Mouse (Mus musculus) intestine, embryonic 16.5 days (tissue): ENCODE measurements around the gene Ttll12. TPM values are rescaled to one million over a fixed set of nuclear protein-coding genes. Genes with fewer than 3 reads are reported as not detected.

Experiments
- ATAC-seq: fragments of 200-750 bp; cut with Nextera tagmentation; 2 replicates; pipeline ENCODE4 v1.8.0; 2017; ENCODE audit warnings: moderate TSS enrichment, moderate library complexity
- H3K27ac ChIP-seq: fragments of 300-500 bp; sonication (generic); 2 replicates; pipeline ENCODE4 v1.5.1; 2014; ENCODE audit warnings: mild to moderate bottlenecking, low read length
- H3K27me3 ChIP-seq: fragments of 300-500 bp; sonication (generic); replicated peaks from 2 replicates; pipeline ENCODE4 v1.6.1; 2014; ENCODE audit warnings: low read length, control low read depth, mixed read lengths; ENCODE audit not compliant: control insufficient read depth, insufficient read depth
- H3K36me3 ChIP-seq: fragments of 300-500 bp; sonication (generic); 2 replicates; pipeline ENCODE4 v1.6.1; 2014; ENCODE audit warnings: low read length, control low read depth; ENCODE audit not compliant: control insufficient read depth, insufficient read depth
- H3K4me1 ChIP-seq: fragments of 300-500 bp; sonication (generic); 2 replicates; pipeline ENCODE4 v1.6.1; 2014; ENCODE audit warnings: low read length, control low read depth, mixed read lengths; ENCODE audit not compliant: control insufficient read depth, insufficient read depth
- H3K4me2 ChIP-seq: fragments of 300-500 bp; sonication (generic); 2 replicates; pipeline ENCODE4 v1.6.1; 2014; ENCODE audit warnings: low read depth, low read length, control low read depth
- H3K4me3 ChIP-seq: fragments of 300-500 bp; sonication (generic); 2 replicates; pipeline ENCODE4 v1.5.1; 2014; ENCODE audit warnings: mild to moderate bottlenecking, low read length
- H3K9ac ChIP-seq: fragments of 300-500 bp; sonication (generic); 2 replicates; pipeline ENCODE4 v1.6.1; 2014; ENCODE audit warnings: low read depth, low read length
- H3K9me3 ChIP-seq: fragments of 300-500 bp; sonication (generic); 2 replicates; pipeline ENCODE4 v1.6.1; 2016; ENCODE audit warnings: low read length, control low read depth; ENCODE audit not compliant: control insufficient read depth
- WGBS: fragments of 180-500 bp; shearing (Covaris S2); extraction: QIAGEN DNeasy Blood & Tissue Kit; methylation state at CpG from one replicate; pipeline ENCODE4 v1.1.7; 2014; 5-methylcytosine and 5-hydroxymethylcytosine counted together
- polyA plus RNA-seq: library from polyadenylated mRNA; unstranded; fragments of >200 nt; fragmentation: Nextera tagmentation; extraction: Ambion mirVana; gene quantifications from 2 replicates; pipeline ENCODE4 v1.2.1, GENCODE M21; 2015

Ttll12 gene
- polyA plus RNA-seq, 1 experiment from 2014 or later = 30.2 TPM

- 71% methylated on average over 8 of the region's 8 CpGs for WGBS
- Histone ChIP-seq H3K4me2 (no peak overlapping the region), H3K36me3 (peaks cover 32% of the 10 kb centered on the region), H3K9ac (no peak overlapping the region), H3K4me3 (no peak overlapping the region), H3K27me3 (no peaks in the 10 kb centered on the region), H3K4me1 (0 out of 2 replicates have a peak, but pooled peaks cover 2% of the 10 kb centered on the region), H3K27ac (no peak overlapping the region), H3K9me3 (peaks cover 8% of the 10 kb centered on the region; the same call in 1 of the 2 replicates)
- ATAC-seq = peak; percentile 48; the same call in 1 of the 2 replicates
Observed at GRCm38 (mm10) chr15:83583419-83584156, 11.4 kb downstream of the Ttll12 start.

- Histone ChIP-seq H3K9me3 (peaks cover 8% of the 10 kb centered on the region; the same call in 1 of the 2 replicates), H3K27ac (no peak overlapping the region), H3K4me2 (no peak overlapping the region), H3K9ac (no peak overlapping the region), H3K27me3 (no peaks in the 10 kb centered on the region), H3K36me3 (peaks cover 34% of the 10 kb centered on the region), H3K4me1 (0 out of 2 replicates have a peak, but pooled peaks cover 2% of the 10 kb centered on the region), H3K4me3 (no peak overlapping the region)
- no peak for ATAC-seq
- WGBS = 85% methylated on average over 4 of the region's 4 CpGs
Observed at GRCm38 (mm10) chr15:83582931-83583330, 12.0 kb downstream of the Ttll12 start.

- H3K9ac ChIP-seq = no peak overlapping the region
- 91% methylated on average over 9 of the region's 9 CpGs for WGBS
- no peak overlapping the region for H3K4me2 ChIP-seq
- H3K27ac ChIP-seq = no peak overlapping the region
- no peak for ATAC-seq
- H3K9me3 ChIP-seq = no peaks in the 10 kb centered on the region
- H3K4me1 ChIP-seq = no peaks in the 10 kb centered on the region
- no peaks in the 10 kb centered on the region for H3K27me3 ChIP-seq
- H3K36me3 ChIP-seq = peaks cover 24% of the 10 kb centered on the region
- no peak overlapping the region for H3K4me3 ChIP-seq
Observed at GRCm38 (mm10) chr15:83576651-83577050, 18.3 kb downstream of the Ttll12 start.

DNA sequence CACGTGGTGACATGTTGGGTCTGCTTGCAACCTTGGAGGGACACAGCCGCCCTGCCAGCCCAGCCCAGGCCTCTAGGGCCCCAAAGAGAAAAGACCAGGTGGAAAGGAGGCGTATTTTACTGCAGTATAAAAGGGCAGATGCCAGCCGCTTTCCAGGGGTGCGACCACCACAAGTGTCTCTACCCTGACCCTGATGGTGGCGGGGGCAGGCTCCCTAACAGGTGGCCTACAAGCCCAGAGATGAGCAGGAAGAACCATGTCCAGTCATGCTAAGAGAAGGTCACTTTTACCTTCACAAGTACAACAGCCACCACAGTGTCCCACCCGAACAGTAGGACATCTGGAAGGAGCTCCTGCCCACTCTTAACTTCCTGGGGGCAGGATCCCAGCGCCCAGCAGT is 19.4 kb downstream of the Ttll12 start:
- Histone ChIP-seq H3K36me3 (peaks cover 16% of the 10 kb centered on the region), H3K4me1 (no peaks in the 10 kb centered on the region)
- no peak for ATAC-seq

GRCm38 (mm10) chr15:83574731-83575351 is 20.1 kb downstream of the Ttll12 start:
- H3K4me1 ChIP-seq = no peaks in the 10 kb centered on the region
- 75% methylated on average over 6 of the region's 6 CpGs for WGBS
- H3K9ac ChIP-seq = no peak overlapping the region
- no peaks in the 10 kb centered on the region for H3K27me3 ChIP-seq
- no peak overlapping the region for H3K4me3 ChIP-seq
- no peaks in the 10 kb centered on the region for H3K9me3 ChIP-seq
- no peak overlapping the region for H3K4me2 ChIP-seq
- peaks cover 13% of the 10 kb centered on the region for H3K36me3 ChIP-seq
- H3K27ac ChIP-seq = no peak overlapping the region
- ATAC-seq = no peak

More for the DNA sequence above, 19.4 kb downstream of the Ttll12 start:
- Histone ChIP-seq H3K4me3 (no peak overlapping the region), H3K27me3 (no peaks in the 10 kb centered on the region), H3K4me2 (no peak overlapping the region), H3K27ac (no peak overlapping the region), H3K9ac (no peak overlapping the region), H3K9me3 (no peaks in the 10 kb centered on the region)
- 95% methylated on average over 8 of the region's 8 CpGs for WGBS

DNA sequence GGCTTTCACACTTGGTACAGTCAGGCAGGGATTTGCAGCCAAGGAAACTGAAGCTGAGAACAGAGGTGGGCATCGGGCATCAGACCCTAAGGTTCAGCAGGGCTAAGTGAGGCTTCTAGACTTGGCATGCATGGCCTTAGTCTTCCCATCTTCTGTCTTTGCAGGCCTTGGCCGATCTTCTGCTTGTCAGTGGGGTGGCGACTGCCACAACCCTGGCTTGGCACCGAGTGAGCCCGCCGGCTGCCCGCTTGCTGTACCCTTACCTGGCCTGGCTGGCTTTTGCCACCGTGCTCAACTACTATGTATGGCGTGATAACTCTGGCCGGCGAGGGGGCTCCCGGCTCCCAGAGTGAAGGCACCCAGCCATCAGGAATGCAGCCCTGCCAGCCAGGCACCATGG is 21.4 kb downstream of the Ttll12 start:
- Histone ChIP-seq H3K4me3 (no peak overlapping the region), H3K27me3 (no peaks in the 10 kb centered on the region), H3K9ac (no peak overlapping the region), H3K36me3 (peaks cover 5% of the 10 kb centered on the region), H3K9me3 (no peaks in the 10 kb centered on the region), H3K27ac (no peak overlapping the region), H3K4me2 (no peak overlapping the region), H3K4me1 (no peaks in the 10 kb centered on the region)
- ATAC-seq = no peak
- 95% methylated on average over 12 of the region's 12 CpGs for WGBS

- Histone ChIP-seq H3K4me1 (no peaks in the 10 kb centered on the region), H3K27ac (no peak overlapping the region), H3K9me3 (no peaks in the 10 kb centered on the region), H3K36me3 (peaks cover 3% of the 10 kb centered on the region; the same call in 1 of the 2 replicates), H3K9ac (no peak overlapping the region), H3K4me3 (no peak overlapping the region), H3K27me3 (no peaks in the 10 kb centered on the region), H3K4me2 (no peak overlapping the region)
- 76% methylated on average over 4 of the region's 4 CpGs for WGBS
- ATAC-seq = no peak
Observed at GRCm38 (mm10) chr15:83572132-83572531, 22.8 kb downstream of the Ttll12 start.

DNA sequence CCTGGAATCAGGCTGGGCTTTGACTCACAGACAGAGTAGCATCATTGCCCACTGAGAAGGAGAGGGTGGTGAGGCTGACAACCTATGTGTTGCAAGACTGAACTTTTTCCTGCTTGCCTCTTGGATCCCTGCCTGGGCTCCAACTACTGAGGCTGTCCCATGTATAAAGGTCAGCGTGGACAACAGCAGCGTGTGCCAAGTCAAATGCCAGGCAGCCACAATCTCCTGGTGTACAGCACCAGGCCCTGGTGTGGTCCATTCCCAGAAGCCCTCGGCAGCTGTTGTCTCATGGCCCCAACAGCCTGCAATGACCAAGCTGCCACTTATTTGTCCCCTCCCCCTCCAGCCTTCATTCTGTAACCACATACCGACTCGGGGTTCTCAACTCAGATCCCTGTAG is 23.3 kb downstream of the Ttll12 start:
- no peak overlapping the region for H3K27ac ChIP-seq
- no peaks in the 10 kb centered on the region for H3K9me3 ChIP-seq
- no peak for ATAC-seq
- H3K4me3 ChIP-seq = no peak overlapping the region
- no peaks in the 10 kb centered on the region for H3K4me1 ChIP-seq
- H3K36me3 ChIP-seq = peaks cover 3% of the 10 kb centered on the region; the same call in 1 of the 2 replicates
- WGBS = 83% methylated on average over 5 of the region's 5 CpGs
- H3K27me3 ChIP-seq = no peaks in the 10 kb centered on the region
- H3K4me2 ChIP-seq = no peak overlapping the region
- no peak overlapping the region for H3K9ac ChIP-seq

DNA sequence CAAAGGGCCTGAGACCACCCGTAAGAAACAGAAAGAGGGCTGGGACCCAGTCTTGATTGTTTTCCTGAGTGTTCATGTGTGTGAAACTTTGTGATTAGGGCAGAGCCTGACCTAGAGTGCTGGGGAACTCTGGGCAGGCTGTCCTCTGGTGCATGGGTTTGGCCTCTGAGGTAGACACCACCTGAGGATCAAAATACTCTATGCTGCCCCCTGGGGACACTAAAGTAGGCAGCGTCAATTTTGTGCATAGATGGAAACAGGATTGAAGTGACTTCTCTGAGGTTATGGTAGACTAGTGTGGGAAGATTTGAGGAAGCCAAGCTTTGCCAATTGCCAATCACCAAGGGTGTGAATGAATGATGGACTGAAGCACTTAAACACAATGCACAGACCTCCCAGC is 24.3 kb downstream of the Ttll12 start:
- no peak overlapping the region for H3K4me3 ChIP-seq
- H3K4me2 ChIP-seq = no peak overlapping the region
- peaks cover 3% of the 10 kb centered on the region; the same call in 1 of the 2 replicates for H3K36me3 ChIP-seq
- H3K9ac ChIP-seq = no peak overlapping the region
- no peaks in the 10 kb centered on the region for H3K4me1 ChIP-seq
- H3K27ac ChIP-seq = no peak overlapping the region
- no peak for ATAC-seq
- 70% methylated on average over 2 of the region's 2 CpGs for WGBS
- no peaks in the 10 kb centered on the region for H3K9me3 ChIP-seq
- no peaks in the 10 kb centered on the region for H3K27me3 ChIP-seq
